Mouse (Mus musculus): ENCODE data around the gene Duox1. TPM values are rescaled to one million over a fixed set of nuclear protein-coding genes. Genes with fewer than 3 reads are reported as not detected.

Duox1 gene
- polyA plus RNA-seq, 1 experiment from 2014 or later: 2.0 TPM

- Histone ChIP-seq H3K4me1 (peaks cover 10% of the 10 kb centered on the region; the same call in 1 of the 2 replicates), H3K36me3 (peaks cover 6% of the 10 kb centered on the region; the same call in 1 of the 2 replicates), H3K4me2 (no peak overlapping the region), H3K27me3 (replicated peaks) (no peaks in the 10 kb centered on the region), H3K9me3 (no peaks in the 10 kb centered on the region), H3K4me3 (replicated peaks) (no peak overlapping the region), H3K27ac (no peak overlapping the region), H3K9ac (no peak overlapping the region)
- 89% methylated on average over 13 of the region's 13 CpGs for WGBS
- no peak for ATAC-seq (ENCODE audit: insufficient read depth, low FRiP score, low read depth)
Observed at GRCm38 (mm10) chr2:122362622-122363523, 47.4 kb downstream of the Duox1 start.

GRCm38 (mm10) chr2:122364352-122364944 is 49.0 kb downstream of the Duox1 start:
- no peaks in the 10 kb centered on the region for H3K9me3 ChIP-seq
- no peak overlapping the region for H3K27ac ChIP-seq
- H3K9ac ChIP-seq: no peak overlapping the region
- H3K4me3 ChIP-seq (replicated peaks): no peak overlapping the region
- H3K4me1 ChIP-seq: peaks cover 11% of the 10 kb centered on the region
- WGBS: 86% methylated on average over 3 of the region's 3 CpGs
- H3K27me3 ChIP-seq (replicated peaks): no peaks in the 10 kb centered on the region
- no peak overlapping the region for H3K4me2 ChIP-seq
- H3K36me3 ChIP-seq: peaks cover 6% of the 10 kb centered on the region; the same call in 1 of the 2 replicates
- peak; percentile 68; the same call in 1 of the 2 replicates for ATAC-seq (ENCODE audit: insufficient read depth, low FRiP score, low read depth)

- Histone ChIP-seq H3K4me3 (replicated peaks) (no peak overlapping the region), H3K27ac (no peak overlapping the region), H3K9ac (no peak overlapping the region), H3K36me3 (peaks cover 6% of the 10 kb centered on the region; the same call in 1 of the 2 replicates), H3K9me3 (no peaks in the 10 kb centered on the region), H3K4me2 (no peak overlapping the region), H3K4me1 (peaks cover 13% of the 10 kb centered on the region), H3K27me3 (replicated peaks) (no peaks in the 10 kb centered on the region)
- no peak for ATAC-seq (ENCODE audit: insufficient read depth, low FRiP score, low read depth)
- 86% methylated on average over 10 of the region's 10 CpGs for WGBS
Observed at GRCm38 (mm10) chr2:122365244-122365866, 49.9 kb downstream of the Duox1 start.

- Histone ChIP-seq H3K36me3 (peaks cover 6% of the 10 kb centered on the region; the same call in 1 of the 2 replicates), H3K27me3 (replicated peaks) (no peaks in the 10 kb centered on the region), H3K4me2 (no peak overlapping the region), H3K4me3 (replicated peaks) (no peak overlapping the region), H3K9me3 (no peaks in the 10 kb centered on the region), H3K27ac (no peak overlapping the region), H3K4me1 (peaks cover 13% of the 10 kb centered on the region), H3K9ac (no peak overlapping the region)
- 86% methylated on average over 3 of the region's 3 CpGs for WGBS
- no peak for ATAC-seq (ENCODE audit: insufficient read depth, low FRiP score, low read depth)
Observed at GRCm38 (mm10) chr2:122366039-122366438, 50.6 kb downstream of the Duox1 start.

- Histone ChIP-seq H3K4me2 (peak overlapping the region; percentile 68), H3K27me3 (replicated peaks) (no peaks in the 10 kb centered on the region), H3K9ac (no peak overlapping the region), H3K36me3 (peaks cover 6% of the 10 kb centered on the region; the same call in 1 of the 2 replicates), H3K4me1 (peaks cover 13% of the 10 kb centered on the region), H3K4me3 (replicated peaks) (no peak overlapping the region), H3K27ac (no peak overlapping the region), H3K9me3 (no peaks in the 10 kb centered on the region)
- WGBS: 43% methylated on average over 5 of the region's 5 CpGs
- no peak for ATAC-seq (ENCODE audit: insufficient read depth, low FRiP score, low read depth)
Observed at GRCm38 (mm10) chr2:122366706-122367105, 51.2 kb downstream of the Duox1 start.

- peak overlapping the region; percentile 68 for H3K4me2 ChIP-seq
- H3K4me1 ChIP-seq: peaks cover 13% of the 10 kb centered on the region
- no peak overlapping the region for H3K9ac ChIP-seq
- H3K27ac ChIP-seq: no peak overlapping the region
- ATAC-seq (ENCODE audit: insufficient read depth, low FRiP score, low read depth): no peak
- WGBS: 49% methylated on average over 4 of the region's 4 CpGs
- no peaks in the 10 kb centered on the region for H3K27me3 ChIP-seq (replicated peaks)
- H3K36me3 ChIP-seq: peaks cover 6% of the 10 kb centered on the region; the same call in 1 of the 2 replicates
- H3K4me3 ChIP-seq (replicated peaks): peak overlapping the region; percentile 58
- no peaks in the 10 kb centered on the region for H3K9me3 ChIP-seq
Observed at GRCm38 (mm10) chr2:122367181-122367580, 51.7 kb downstream of the Duox1 start.

GRCm38 (mm10) chr2:122367701-122368080 is 52.2 kb downstream of the Duox1 start:
- Histone ChIP-seq H3K4me2 (peak overlapping the region; percentile 68), H3K9ac (peak overlapping the region; percentile 82; the same call in 1 of the 2 replicates), H3K4me1 (peaks cover 13% of the 10 kb centered on the region), H3K9me3 (no peaks in the 10 kb centered on the region), H3K27ac (no peak overlapping the region), H3K36me3 (peaks cover 6% of the 10 kb centered on the region; the same call in 1 of the 2 replicates), H3K4me3 (replicated peaks) (peak overlapping the region; percentile 58), H3K27me3 (replicated peaks) (no peaks in the 10 kb centered on the region)
- ATAC-seq (ENCODE audit: insufficient read depth, low FRiP score, low read depth): no peak
- 23% methylated on average over 4 of the region's 4 CpGs for WGBS

- H3K4me1 ChIP-seq: peaks cover 13% of the 10 kb centered on the region
- no peaks in the 10 kb centered on the region for H3K9me3 ChIP-seq
- peak overlapping the region; percentile 37; the same call in 1 of the 2 replicates for H3K27ac ChIP-seq
- peak overlapping the region; percentile 58 for H3K4me3 ChIP-seq (replicated peaks)
- H3K4me2 ChIP-seq: peak overlapping the region; percentile 68
- no peaks in the 10 kb centered on the region for H3K27me3 ChIP-seq (replicated peaks)
- 2% methylated on average over 48 of the region's 55 CpGs for WGBS
- H3K9ac ChIP-seq: peak overlapping the region; percentile 82
- peaks cover 6% of the 10 kb centered on the region; the same call in 1 of the 2 replicates for H3K36me3 ChIP-seq
- peak; percentile 51 for ATAC-seq (ENCODE audit: insufficient read depth, low FRiP score, low read depth)
Observed at GRCm38 (mm10) chr2:122368081-122368971, 52.9 kb downstream of the Duox1 start.

GRCm38 (mm10) chr2:122368995-122369739 is 53.7 kb downstream of the Duox1 start, which contains the start of gene Shf:
TSS of gene Shf (minus strand) at chr2:122369162.
- peak; percentile 93 for ATAC-seq (ENCODE audit: insufficient read depth, low FRiP score, low read depth)
- Histone ChIP-seq H3K4me3 (replicated peaks) (peak within 1 kb of the TSS; percentile 58), H3K4me1 (peaks cover 13% of the 10 kb centered on the region), H3K27me3 (replicated peaks) (no peaks in the 10 kb centered on the region), H3K4me2 (peak within 1 kb of the TSS; percentile 68), H3K27ac (peak within 1 kb of the TSS; percentile 37; the same call in 1 of the 2 replicates), H3K36me3 (no peaks in the 10 kb centered on the region), H3K9me3 (no peaks in the 10 kb centered on the region), H3K9ac (peak within 1 kb of the TSS; percentile 82)
- WGBS: 1% methylated on average over 49 of the region's 54 CpGs

GRCm38 (mm10) chr2:122370101-122370750 is 54.8 kb downstream of the Duox1 start:
- WGBS: 50% methylated on average over 10 of the region's 10 CpGs

More at GRCm38 (mm10) chr2:122370101-122370750, 54.8 kb downstream of the Duox1 start:
- no peaks in the 10 kb centered on the region for H3K9me3 ChIP-seq
- no peak overlapping the region for H3K4me2 ChIP-seq
- H3K4me1 ChIP-seq: peaks cover 13% of the 10 kb centered on the region
- H3K36me3 ChIP-seq: no peaks in the 10 kb centered on the region
- H3K4me3 ChIP-seq (replicated peaks): no peak overlapping the region
- H3K27ac ChIP-seq: no peak overlapping the region
- no peaks in the 10 kb centered on the region for H3K27me3 ChIP-seq (replicated peaks)
- ATAC-seq (ENCODE audit: insufficient read depth, low FRiP score, low read depth): no peak
- no peak overlapping the region for H3K9ac ChIP-seq
